Mouse (Mus musculus) gastrocnemius, postnatal 4 days (tissue): Measurements from ENCODE around the gene Mga. TPM values are rescaled to one million over a fixed set of nuclear protein-coding genes. Genes with fewer than 3 reads are reported as not detected.

Source experiments
- DNase-seq, 2 experiments: peaks; one replicate each; pipeline ENCODE4 v3.0.0; 2021 to 2022; ENCODE audit warnings: low spot score in 2 of 2, mixed read lengths in 2 of 2
- long read RNA-seq, 2 experiments: library from polyadenylated mRNA; stranded (forward); transcript quantifications; one replicate each; pipeline ENCODE4 v2.0.0; 2021
- total RNA-seq, 2 experiments: library from RNA; stranded (reverse); gene quantifications; 2 replicates each; pipeline ENCODE4 v1.2.3; 2021

Mga gene
- 10 to 100 TPM; 69.0 to 70.8 TPM for total RNA-seq
- long read RNA-seq, experiment 1, partial matches to known transcripts = 4 of 5 reads
- long read RNA-seq, experiment 1, other reads (novel, unspliced or antisense) = 1 of 5 reads
- long read RNA-seq, experiment 2, partial matches to known transcripts = 1 of 7 reads
- long read RNA-seq, experiment 2, other reads (novel, unspliced or antisense) = 6 of 7 reads

- peak; percentile 96 to 97 for DNase-seq
These were observed at the start of gene Mga for GRCm38 (mm10) chr2:119897090-119897732. TSS of gene Mga (plus strand) at chr2:119897228.

GRCm38 (mm10) chr2:119853811-119854210 lies 43.2 kb upstream of the Mga start:
- DNase-seq = no peak

DNA sequence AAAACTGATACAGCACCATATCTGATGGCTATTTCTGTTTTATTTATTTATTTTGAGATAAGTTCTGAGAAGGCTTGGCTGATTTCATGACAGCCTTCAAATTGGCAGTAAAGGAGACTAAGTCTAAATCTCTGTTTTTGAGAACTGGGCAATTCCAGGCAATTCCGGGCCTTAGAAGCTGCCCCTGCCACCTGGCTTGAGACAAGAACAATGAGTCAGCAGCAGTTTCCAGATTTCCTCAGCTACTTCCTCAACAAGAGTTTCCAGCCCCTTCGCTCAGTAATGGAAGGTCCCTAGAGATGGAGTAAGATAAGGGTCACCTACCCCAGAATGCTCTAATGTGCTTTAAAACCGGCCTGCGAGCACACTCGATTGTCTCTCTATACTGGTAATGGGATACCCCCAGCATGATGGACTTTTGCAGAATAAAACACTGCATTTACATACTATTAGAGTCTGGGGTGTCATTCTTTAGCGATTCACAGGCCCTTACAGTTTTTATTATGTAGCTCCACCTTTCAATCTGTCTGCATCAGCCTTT lies 41.6 kb upstream of the Mga start:
- DNase-seq = no peak

GRCm38 (mm10) chr2:119857341-119857740 lies 39.7 kb upstream of the Mga start:
- DNase-seq = no peak

- DNase-seq = no peak
These were observed 32.5 kb upstream of the Mga start for GRCm38 (mm10) chr2:119864484-119864883.

GRCm38 (mm10) chr2:119872371-119873104 lies 24.5 kb upstream of the Mga start:
- DNase-seq = peak; percentile 48 to 78

GRCm38 (mm10) chr2:119873105-119873464 lies 23.9 kb upstream of the Mga start:
- peak; percentile 83 to 92 for DNase-seq

DNA sequence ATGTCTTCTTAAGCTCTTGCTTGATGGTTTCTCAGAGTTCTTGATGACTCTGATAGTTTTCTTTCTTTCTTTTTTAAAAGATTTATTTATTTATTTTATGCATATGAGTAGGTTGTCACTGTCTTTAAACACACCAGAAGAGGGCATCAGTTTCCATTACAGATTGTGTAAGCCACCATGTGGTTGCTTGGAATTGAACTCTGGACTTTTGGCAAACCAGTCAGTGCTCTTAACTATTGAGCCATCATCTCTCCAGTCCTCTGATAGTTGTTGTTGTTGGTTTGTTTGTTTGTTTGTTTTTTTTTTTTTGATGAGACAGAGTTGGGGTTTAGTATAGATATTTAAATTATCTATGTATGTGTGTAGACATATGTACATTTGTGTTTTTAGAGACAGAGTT lies 21.0 kb upstream of the Mga start:
- no peak for DNase-seq

GRCm38 (mm10) chr2:119887201-119887600 lies 9.8 kb upstream of the Mga start:
- no peak for DNase-seq

- DNase-seq = no peak
These were observed 407 bp upstream of the Mga start for GRCm38 (mm10) chr2:119896553-119897089.

- peak; percentile 18 to 37 for DNase-seq
These were observed 1.1 kb downstream of the Mga start for GRCm38 (mm10) chr2:119898141-119898594.

DNA sequence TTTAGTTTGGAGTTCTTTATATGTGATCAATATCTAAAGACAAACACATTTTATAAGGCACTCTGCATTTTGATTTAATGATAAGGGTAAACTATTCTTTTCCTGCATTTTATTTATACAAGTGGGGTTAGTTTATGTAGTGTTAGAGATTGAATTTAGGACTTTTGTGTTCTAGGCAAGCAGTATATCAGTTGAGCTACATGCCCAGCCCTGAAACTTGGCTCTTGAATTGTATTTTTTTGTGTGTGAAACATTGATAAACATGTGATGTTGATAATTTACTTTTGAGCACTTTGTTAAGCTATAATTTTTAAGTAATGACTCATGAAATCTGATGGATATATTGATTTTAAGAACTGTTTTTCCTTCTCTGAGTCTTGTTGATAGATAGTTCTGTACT lies 19.0 kb downstream of the Mga start:
- no peak for DNase-seq

- DNase-seq = no peak
These were observed 20.8 kb downstream of the Mga start for GRCm38 (mm10) chr2:119917631-119918369.

- peak in 1 of 2 experiments; percentile 40 for DNase-seq
These were observed 73.5 kb downstream of the Mga start for GRCm38 (mm10) chr2:119970571-119970970.

DNA sequence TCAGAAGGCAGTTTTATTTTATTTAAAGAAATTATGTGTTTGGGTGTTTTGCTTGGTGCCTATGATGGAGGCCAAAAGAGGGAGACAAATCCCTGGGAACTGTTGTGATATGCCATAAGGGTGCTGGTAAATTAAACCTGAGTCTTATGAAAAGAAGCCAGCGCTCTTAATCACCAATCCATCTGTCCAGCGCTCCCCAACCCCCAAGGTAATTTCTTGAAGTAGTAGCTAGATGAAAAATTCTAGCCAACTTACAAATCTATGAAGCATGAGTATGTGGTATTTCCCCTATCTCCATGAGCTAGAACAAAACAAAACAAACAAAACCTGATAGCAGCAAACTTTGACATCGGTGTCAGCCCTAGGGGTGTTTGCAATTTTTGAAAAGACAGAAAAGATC lies 74.3 kb downstream of the Mga start:
- DNase-seq = no peak

- DNase-seq = peak; percentile 89 to 97
These were observed 75.0 kb downstream of the Mga start for GRCm38 (mm10) chr2:119971837-119972536.

- DNase-seq = no peak
These were observed 75.5 kb downstream of the Mga start, which contains the start of gene Mapkbp1 for GRCm38 (mm10) chr2:119972537-119972879. TSS of gene Mapkbp1 (plus strand) at chr2:119972699.

- DNase-seq = no peak
These were observed 83.4 kb downstream of the Mga start for GRCm38 (mm10) chr2:119980343-119980986.

DNA sequence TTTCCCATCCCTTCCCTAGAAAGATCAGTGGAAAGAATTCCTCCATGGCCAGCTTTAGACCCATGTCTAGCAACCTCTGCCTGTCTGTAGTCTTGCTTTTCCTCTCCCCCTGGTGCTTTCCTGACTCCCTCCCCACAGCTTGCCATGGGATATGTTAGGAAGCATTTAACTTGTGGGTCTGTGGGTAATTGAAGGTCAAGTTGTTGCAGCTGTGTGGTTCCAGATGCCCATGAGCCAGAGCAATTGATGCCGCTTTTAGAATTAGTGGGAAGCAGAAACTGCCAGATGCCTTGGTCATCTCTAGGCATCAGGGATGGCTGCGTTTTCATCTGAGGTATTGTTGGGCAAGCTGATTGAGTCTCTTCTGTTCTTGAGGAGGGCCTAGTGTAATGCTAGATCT lies 84.6 kb downstream of the Mga start:
- no peak for DNase-seq

DNA sequence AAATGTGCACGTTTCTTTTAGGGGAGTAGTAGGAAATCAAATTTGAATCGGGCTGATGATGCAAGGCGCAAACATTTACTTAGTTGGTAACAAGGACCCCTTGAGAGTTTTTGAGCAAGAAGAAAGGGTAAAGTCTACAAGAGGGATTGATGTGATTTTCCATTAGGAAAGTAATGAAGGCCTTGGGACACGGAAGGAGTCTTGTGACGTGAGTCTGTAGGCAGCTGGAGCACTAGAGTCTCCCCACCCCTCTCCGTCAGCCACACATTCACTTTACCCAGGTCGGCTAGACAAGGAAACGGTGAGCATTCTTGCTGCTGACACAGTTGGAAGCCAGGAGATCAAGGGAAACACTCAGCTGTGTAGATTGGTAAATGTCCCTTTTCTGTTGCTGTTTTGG lies 88.8 kb downstream of the Mga start:
- no peak for DNase-seq
